Mouse (Mus musculus): ENCODE measurements around the gene Il17rc. TPM values are rescaled to one million over a fixed set of nuclear protein-coding genes. Genes with fewer than 3 reads are reported as not detected.

Gene Il17rc
- polyA plus RNA-seq, 1 experiment: 65.3 TPM

DNA sequence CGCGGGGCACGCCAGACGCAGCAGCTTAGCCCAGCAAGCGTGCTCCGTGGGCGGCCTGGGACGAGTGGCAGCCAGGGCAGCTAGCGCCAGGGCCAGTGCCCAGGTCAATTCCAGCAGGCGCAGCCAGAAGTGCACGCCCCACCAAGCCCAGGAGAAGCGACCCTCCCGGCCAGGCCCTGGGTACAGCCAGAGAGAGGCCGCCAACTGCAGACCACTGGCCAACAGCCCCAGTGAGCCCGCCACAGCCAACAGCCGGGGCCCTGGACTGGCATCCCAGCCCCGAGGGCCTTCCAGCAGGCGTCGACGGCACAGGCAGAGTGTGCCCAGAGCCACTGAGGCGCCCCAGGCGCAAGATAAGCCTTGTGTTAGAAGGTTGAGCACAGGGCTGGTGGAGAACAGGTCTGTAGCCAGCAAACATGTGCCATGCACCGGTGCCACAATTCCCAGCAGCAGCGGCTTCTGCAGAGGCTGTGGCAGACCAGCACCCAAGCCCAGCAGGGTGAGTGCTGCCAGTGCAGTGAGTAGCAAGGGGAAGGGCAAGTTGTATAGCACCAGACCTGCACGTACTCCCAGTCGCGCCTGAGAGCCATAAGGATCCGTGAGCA lies 23.9 kb downstream of the Il17rc start:
- no peak for DNase-seq (ENCODE audit: low spot score)

DNA sequence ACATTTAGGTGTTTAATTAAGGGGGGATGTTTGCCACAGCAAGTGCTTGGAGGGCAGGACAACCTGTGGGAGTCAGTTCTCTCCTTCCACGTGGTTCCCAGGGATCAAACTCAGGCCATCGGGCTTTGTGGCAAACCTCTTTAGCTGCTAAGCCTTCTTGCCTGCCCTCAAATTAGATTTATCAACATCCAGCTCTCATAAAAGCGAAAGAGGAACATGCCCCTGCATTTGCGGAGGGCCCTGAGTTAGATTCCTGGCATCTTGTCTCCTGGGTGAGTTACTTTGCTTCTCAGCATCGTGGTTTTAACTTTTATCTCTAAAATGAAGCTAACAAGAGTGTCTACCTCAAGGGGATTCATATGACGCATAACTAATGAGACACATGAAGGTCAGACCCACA lies 28.1 kb downstream of the Il17rc start:
- DNase-seq (ENCODE audit: low spot score): no peak

DNA sequence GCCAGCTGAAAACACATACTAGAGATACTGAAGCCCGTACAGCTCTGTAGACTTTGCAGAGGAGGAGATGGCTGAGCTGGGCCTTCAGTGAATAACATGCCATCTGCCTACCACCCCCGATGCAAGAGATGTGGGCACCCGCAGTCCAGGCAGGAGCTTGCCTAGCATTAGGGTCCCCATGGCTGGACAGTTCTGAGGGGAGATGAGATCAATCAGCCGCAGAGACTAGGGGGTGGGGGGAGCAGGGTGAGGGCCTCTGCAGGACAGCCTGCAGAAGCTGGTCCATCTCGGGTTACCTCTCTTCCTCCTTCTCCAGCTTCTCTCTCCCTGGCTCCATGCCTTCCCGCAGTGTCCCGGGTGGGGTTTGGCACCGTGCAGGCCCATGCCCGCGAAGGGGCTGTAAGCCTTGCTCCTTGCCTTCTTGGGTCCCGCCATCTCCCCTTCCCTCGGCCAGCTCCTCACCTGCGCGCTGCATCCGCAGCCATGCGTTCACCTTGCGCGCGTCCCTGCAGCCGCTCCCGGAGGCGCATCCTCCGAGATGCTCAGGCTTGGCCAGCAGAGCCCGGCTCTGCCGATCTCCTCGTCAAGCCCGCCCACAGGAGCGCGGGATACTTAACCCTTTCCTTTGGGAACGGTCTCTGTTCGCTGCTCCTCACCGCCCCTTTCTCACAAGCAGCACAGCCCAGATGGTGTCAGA lies 30.3 kb downstream of the Il17rc start, which contains the start of gene Prrt3:
Gene Prrt3 (minus strand): TSS at position 544 of the 697 bp plus-strand sequence.
- DNase-seq (ENCODE audit: low spot score): no peak

DNA sequence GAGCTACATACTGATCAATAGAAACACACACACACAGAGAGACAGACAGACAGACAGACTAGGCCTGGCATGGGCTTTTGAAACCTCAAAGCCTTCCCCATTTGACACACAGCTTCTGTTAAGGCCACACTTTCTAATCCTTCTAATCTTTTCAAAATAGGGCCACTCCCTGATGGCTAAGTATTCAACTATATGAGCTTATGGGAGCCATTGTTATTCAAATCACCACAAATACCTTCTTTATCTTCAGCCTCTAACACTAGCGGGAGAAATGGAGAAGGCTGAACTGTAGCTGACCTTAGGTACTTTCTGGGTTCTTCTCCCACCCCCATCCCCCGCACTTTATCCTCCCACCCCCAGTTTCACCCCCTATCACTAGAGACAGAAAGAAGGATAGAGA lies 31.6 kb downstream of the Il17rc start:
- no peak for DNase-seq (ENCODE audit: low spot score)

DNA sequence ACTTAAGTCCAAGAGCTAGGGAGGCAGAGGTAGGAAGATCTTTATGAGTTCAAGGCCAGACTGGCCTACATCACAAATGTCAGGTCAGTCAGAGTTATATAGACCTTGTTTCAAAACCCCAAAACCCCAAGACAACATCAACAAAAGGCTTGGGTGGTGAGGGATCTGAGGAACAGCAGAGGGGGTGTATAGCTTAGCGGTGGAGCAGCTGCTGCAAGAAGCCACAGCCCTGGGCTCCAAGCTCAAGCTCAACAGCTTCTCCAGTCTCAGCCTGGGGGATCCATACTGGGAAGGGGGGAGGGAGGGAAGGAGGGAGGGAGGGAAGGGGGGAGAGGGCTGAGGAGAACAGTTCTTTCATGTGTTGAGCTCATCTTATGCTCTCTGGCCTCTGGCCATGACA lies 34.5 kb downstream of the Il17rc start:
- DNase-seq (ENCODE audit: low spot score): no peak

DNA sequence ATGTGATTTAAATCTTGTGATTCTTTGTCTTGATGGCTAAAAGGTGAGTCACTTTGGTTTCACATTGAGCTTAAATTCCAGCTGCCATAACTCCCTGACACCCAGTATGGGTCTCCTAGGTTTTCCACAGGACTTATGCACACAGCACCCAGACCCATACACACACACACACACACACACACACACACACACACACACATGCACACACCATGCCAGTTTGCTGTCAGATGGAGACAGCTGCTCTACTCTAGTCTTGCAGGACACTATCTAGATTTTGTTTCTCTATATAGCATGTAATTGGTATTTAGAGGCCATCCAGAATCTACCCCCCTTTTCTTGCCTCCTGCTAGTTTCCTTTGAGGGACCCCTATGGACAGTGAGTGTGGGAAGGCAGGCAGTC lies 35.9 kb downstream of the Il17rc start:
- DNase-seq (ENCODE audit: low spot score): no peak

DNA sequence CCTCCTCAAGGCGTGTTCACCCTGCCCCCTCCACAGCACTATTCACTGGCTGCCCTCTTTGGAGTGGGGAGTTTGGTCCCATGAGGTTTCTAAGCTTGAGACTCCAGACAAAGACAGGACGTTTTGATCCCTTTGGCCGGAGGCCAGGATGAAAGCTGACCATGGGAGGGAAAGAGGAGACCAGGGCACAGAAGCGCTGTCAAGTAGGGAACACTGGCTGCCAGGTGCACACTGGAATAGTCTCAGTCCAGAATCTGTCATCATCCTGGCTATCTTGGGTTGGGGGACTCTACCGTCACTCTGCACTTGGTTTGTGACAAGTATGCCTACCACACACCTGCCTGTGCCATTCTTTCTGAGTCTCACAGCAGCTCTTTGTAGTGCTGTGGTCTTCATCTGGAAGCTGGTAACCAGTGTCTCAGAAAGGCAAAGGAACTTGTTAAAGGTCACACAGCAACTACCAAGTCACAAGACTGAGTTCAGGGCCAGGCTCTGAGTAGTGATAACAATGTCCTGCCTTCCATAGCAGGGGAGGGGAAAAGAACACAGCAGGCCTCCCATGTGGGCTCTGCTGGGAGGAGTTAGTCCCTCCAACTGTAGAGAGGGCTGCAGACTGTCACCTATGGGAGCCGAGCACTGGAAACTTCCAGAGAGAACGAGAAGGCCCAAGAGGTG lies 37.2 kb downstream of the Il17rc start:
- no peak for DNase-seq (ENCODE audit: low spot score)

DNA sequence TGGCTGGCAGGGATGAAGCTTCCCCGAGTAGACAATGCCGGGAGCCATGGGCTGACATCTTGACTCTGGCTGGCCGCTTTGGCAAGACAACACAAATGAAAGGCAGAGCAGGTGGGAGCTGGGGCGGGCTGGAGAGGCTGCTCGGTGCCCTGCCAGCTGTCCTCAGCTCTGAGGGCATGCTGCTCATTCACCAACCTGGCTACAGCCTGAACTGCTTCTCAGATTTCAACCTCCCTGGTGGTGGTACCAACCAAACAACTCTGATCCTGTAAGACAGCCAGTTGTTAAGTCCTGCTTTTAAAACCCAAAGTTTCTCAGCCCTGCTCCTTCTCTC lies 37.7 kb downstream of the Il17rc start:
- no peak for DNase-seq (ENCODE audit: low spot score)

DNA sequence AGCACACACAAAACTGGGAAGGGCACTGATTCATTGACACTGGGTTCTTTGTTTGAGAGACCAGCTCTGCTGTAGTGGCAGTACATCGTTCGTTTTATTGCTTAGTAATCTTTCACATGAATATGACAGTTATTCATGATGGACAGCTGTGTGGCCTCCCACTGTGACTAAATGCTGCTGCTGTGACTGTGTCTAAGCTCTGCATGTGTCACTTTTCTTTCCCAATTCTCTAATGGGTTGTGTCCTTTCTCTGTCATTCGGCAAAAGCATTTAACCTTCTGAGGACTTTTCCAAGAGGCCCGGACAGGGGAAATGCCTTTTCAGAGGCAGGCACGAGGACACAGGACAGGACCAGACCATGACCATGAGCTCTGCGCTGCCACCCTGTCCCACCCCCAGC lies 42.7 kb downstream of the Il17rc start:
- DNase-seq (ENCODE audit: low spot score): no peak

DNA sequence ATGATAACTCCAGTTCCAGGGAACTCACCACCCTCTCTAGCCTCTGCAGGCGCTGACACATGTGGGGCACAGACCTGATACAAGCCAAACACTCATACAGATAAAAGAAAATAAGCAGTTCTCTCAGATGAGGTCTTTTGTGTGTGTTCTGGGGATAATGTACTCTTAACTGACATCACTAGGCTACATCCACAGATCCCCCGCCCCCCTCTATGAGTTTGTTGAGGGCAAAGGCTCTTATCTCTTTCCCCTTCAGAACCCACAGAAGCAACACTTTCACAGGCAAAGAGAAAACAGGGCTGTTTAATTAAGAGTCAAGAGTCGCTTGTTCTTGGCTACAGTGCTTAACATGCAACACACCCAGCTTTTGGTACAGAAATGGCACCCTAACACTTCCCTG lies 43.4 kb downstream of the Il17rc start:
- no peak for DNase-seq (ENCODE audit: low spot score)

DNA sequence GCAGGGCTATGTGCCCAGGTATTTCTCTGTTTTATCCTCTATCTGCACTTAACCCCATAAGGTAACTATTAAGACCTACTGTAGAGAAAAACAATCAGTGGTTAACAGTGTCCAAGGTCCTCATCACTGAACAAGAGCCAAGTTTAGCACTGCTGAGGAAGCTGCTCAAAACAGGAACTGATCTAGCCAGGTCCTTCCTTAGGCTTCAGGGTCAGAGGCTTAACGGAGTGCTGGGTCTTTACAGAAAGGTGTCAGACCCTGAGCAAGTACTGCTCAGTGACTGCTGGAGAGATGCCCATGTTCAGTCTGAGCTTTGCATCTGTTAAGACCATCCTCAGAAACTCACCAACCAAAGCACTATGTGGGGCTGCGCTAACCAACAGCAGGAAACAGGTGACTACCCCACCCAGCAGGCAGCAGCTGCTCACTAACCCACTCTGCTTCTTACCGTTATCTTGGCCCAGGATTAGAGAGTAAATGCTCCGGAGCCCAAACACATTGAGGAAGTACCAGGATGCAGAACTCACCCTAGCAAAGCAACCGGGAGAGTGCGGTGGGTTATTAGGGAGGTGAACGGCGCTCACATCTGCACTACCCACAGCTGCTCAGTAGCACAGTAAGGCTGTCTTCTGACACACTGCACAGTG lies 46.3 kb downstream of the Il17rc start:
- DNase-seq (ENCODE audit: low spot score): no peak

DNA sequence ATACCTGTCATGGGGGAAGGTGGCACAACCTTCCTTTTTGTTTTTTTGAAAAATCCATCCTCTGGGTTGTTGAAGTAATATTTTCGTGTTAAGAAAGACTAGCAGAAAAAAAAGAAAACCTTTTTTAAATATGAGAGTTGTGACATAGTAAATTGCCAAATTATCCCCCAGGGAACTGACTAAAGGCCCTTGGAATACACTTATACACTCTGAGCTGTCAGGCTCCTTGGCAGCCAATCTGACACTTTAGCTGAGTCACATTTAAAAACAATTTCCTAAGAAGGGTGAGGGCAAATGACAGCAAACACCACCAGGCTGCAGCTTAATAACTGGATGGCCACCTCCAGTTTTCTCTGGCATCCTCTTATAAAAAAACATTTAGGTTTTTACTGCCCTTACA lies 51.1 kb downstream of the Il17rc start:
- DNase-seq (ENCODE audit: low spot score): no peak

DNA sequence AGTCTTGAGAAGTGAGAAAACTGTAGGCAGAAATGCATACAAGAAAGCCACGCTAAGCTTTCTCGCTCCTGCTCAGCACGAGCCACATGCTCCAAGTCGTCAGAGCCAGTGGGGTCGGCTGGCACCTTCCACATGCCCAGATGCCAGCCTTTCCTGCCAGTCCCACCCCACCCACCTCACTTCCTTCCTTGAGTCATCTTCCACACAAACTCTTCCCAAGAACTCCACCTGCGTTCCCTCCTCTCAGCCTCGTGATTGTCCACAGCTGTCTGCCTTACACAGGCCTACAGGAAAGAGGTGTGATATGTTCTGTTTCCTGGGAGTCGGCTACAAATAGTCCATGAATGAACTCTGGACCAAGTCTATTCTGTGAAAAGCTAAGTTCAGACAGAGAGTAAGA lies 52.2 kb downstream of the Il17rc start:
- DNase-seq (ENCODE audit: low spot score): no peak

DNA sequence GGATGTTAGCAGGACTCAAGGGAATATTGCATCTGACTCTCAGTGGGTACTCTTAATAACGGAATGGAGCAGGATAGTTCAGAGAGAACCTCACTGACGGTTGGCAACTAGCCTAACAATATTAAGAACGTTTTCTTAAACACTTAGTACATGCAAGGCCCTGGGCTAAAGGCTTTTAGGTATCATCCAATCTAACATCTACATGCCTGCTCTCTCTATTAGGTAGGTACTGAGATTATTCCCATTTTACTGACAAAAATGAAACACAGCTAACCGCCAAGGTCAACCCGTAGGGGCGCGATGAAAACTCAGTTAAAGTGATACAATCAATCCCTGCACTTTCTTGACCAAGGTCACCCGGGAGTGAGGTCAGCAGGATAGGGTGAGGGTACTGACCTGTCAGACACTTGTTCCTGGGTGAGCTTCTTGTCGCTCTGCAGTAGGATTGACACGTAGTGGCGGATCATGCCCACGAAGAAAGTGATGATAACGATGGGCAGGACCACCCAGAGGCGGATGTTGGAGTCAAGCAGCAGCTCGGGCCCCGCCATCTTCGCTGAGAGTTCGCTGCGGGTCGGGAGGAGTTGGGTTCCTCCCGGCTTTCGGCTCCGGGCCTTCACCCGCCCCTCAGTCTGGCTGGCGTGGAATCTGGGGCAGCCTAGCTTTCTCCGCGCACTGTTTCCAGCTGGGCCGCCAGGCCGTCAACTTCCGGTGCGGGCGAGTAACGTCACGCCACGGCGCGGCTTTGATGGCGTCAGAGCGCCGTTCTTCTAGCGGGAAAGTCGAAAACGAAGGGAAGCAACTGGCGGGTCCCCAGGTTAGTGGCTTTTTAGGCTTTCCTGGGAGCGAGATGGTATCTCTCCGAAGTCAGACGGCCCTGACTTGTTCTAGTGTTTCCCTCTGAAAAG lies 60.0 kb downstream of the Il17rc start, which contains the start of the genes Emc3 and Fancd2:
Gene Emc3 (minus strand): TSS at position 721 of the 908 bp plus-strand sequence.
Gene Fancd2 (plus strand): TSS at position 751 of the 908 bp plus-strand sequence.
- DNase-seq (ENCODE audit: low spot score): peak; percentile 91

DNA sequence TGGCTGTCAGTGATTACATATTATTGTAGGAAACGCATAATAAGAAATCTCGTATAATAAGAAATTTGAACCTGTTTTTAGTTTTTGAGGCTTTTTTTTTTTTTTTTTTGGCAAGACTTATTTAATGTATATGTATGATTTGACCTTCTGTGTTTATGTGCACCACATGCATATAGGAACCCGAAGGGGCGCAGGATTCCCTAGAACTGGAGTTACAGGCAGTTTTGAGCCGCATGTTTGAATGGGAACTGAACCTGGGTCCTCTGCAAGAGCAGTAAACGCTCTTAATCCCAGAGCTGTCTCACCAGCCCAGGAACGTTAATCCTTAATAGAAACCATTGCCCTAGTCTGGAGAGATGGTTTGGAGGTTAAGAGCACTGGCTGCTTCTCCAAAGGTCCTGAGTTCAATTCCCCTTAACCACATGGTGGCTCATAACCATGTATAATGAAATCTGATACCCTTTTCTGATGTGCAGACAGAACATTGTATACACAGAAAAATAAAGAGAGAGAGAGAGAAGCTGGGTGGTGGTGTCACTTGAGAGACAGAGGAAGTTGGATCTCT lies 60.7 kb downstream of the Il17rc start:
- DNase-seq (ENCODE audit: low spot score): no peak

Other genes with a start within 250 kb of the Il17rc start
- 22.5 and 26.5 TPM in 2 replicates for gene Mtmr14, start 233.6 kb upstream of the Il17rc start, polyA plus RNA-seq (2012; rRNA removed)
- 0.03 and 0.18 TPM in 2 replicates for gene Cpne9, start 189.1 kb upstream of the Il17rc start, polyA plus RNA-seq (2012; rRNA removed)
- 18.3 and 19.7 TPM in 2 replicates for gene Brpf1, start 164.3 kb upstream of the Il17rc start, polyA plus RNA-seq (2012; rRNA removed)
- gene Ogg1, start 144.5 kb upstream of the Il17rc start, polyA plus RNA-seq (2012; rRNA removed): 16.3 and 19.1 TPM in 2 replicates
- gene Camk1, start 127.4 kb upstream of the Il17rc start, polyA plus RNA-seq (2012; rRNA removed): 71.5 and 80.8 TPM in 2 replicates
- 36.3 and 38.5 TPM in 2 replicates for gene Tada3, start 93.5 kb upstream of the Il17rc start, polyA plus RNA-seq (2012; rRNA removed)
- gene Arpc4, start 93.3 kb upstream of the Il17rc start, polyA plus RNA-seq (2012; rRNA removed): 116 TPM in 2 replicates
- 6.3 and 8.5 TPM in 2 replicates for gene Ttll3, start 82.2 kb upstream of the Il17rc start, polyA plus RNA-seq (2012; rRNA removed)
- gene Rpusd3, start 52.1 kb upstream of the Il17rc start, polyA plus RNA-seq (2012; rRNA removed): 11.8 and 17.3 TPM in 2 replicates
- 31.0 and 68.5 TPM in 2 replicates for gene Cidec, start 35.7 kb upstream of the Il17rc start, polyA plus RNA-seq (2012; rRNA removed)
- gene Jagn1, start 28.9 kb upstream of the Il17rc start, polyA plus RNA-seq (2012; rRNA removed): 54.5 and 61.3 TPM in 2 replicates
- gene Il17re, start 12.9 kb upstream of the Il17rc start, polyA plus RNA-seq (2012; rRNA removed): 71.8 and 87.7 TPM in 2 replicates
- gene Creld1, start 11.9 kb downstream of the Il17rc start, polyA plus RNA-seq (2012; rRNA removed): 46.1 and 58.4 TPM in 2 replicates
- gene Prrt3, start 30.5 kb downstream of the Il17rc start, polyA plus RNA-seq (2012; rRNA removed): 0.10 and 0.18 TPM in 2 replicates
- 82.4 and 83.8 TPM in 2 replicates for gene Emc3, start 60.2 kb downstream of the Il17rc start, polyA plus RNA-seq (2012; rRNA removed)
- gene Fancd2, start 60.3 kb downstream of the Il17rc start, polyA plus RNA-seq (2012; rRNA removed): 4.7 and 5.8 TPM in 2 replicates
- not detected in 2 replicates for gene Fancd2os, start 129.3 kb downstream of the Il17rc start, polyA plus RNA-seq (2012; rRNA removed)
- gene Brk1, start 133.3 kb downstream of the Il17rc start, polyA plus RNA-seq (2012; rRNA removed): 176 and 195 TPM in 2 replicates
- gene Vhl, start 152.5 kb downstream of the Il17rc start, polyA plus RNA-seq (2012; rRNA removed): 14.9 and 22.5 TPM in 2 replicates
- gene Irak2, start 167.0 kb downstream of the Il17rc start, polyA plus RNA-seq (2012; rRNA removed): 69.3 and 91.4 TPM in 2 replicates
- 29.3 and 31.7 TPM in 2 replicates for gene Tatdn2, start 225.6 kb downstream of the Il17rc start, polyA plus RNA-seq (2012; rRNA removed)
- gene Ghrl, start 248.5 kb downstream of the Il17rc start, polyA plus RNA-seq (2012; rRNA removed): 0.15 and 0.23 TPM in 2 replicates